Mouse (Mus musculus) natural killer cell, adult 2 months (primary cell): Measurements from ENCODE around the gene Gm49383.
"Not testable (repeated sequence)": the region's sequence is repeated elsewhere in the genome, so short reads cannot be mapped to it uniquely, and the experiment has no call there.

Source experiments
- DNase-seq, 2 experiments: peaks; one replicate each; pipeline ENCODE4 v3.0.0; 2022; ENCODE audit warnings: low spot score in 2 of 2

Gm49383 gene

DNA sequence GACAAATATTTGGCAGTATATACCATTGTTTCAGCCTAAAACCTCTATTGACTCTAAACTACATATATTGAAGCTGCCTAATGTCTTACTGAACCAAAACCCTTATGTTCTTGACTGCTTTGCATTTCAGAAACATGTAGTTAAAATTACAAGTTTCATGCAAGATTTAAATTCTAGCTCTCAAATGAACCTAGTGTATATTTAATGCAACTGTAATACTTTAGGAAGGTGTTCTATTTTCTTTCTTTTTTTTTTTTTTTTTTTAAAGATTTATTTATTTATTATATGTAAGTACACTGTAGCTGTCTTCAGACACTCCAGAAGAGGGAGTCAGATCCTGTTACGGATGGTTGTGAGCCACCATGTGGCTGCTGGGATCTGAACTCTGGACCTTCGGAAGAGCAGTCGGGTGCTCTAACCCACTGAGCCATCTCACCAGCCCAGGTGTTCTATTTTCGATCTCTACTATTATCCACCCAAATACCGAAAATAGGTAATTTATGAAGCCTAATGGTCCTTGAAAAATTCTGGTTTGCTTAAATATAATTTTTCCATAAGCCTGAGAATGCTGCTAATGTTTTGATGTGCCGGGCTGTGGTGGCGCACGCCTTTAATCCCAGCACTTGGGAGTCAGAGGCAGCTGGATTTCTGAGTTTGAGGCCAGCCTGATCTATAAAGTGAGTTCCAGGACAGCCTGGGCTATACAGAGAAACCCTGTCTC is 29.9 kb downstream of the Gm49383 start:
- not testable (repeated sequence) for DNase-seq

DNA sequence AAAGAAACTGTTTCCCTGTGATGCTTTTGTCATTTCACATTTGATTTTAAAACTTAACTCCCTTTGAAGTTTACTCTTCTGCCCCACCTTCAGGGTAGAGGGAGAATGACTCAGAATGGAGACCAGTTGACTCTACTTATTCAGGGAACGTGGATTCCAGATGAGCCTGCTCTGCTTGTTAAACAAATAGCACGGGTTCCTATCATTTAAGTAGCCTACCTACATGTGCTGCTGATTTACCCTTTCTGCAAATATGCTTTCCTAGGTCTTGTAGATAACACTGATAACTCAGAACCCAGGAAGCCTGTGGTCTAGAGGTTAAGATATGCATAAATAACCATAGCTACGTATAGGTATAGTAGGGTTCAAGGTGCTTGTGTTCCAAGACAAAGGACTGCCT is 32.0 kb downstream of the Gm49383 start:
- DNase-seq = no peak

DNA sequence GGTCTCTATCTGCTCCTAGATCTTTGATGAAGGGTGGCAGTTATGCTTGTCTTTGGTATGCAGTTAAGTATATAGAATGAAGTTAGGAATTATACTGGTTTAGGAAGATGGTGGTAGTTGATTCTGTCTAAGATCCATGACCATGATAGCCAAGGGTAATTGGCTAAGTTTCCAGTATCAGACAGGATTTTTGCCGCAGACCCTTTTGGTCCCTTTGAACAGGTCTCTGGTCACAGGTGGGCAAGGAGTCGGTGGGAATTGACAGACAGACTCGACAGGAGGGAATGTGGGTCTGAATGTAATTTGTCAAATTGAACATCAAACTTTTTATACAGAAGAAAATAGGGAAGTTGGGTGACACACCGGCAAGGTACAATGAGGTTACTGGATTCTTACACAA is 33.3 kb downstream of the Gm49383 start:
- DNase-seq = not testable (repeated sequence)

DNA sequence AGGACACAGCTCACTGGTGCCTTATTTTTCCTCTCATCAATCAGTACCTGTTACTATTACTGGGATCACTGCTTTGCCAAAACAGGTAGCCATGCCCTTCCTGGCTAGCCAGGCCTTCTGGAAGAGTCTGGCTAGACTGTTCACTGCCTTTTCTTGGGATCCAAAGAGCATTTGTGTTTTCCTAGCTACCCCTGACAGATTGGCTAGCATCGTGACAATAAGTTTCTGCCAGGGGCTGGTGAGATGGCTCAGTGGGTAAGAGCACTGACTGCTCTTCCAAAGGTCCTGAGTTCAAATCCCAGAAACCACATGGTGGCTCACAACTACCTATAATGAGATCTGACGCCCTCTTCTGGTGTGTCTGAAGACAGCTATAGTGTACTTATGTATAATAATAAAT is 36.2 kb downstream of the Gm49383 start:
- DNase-seq = not testable (repeated sequence)

DNA sequence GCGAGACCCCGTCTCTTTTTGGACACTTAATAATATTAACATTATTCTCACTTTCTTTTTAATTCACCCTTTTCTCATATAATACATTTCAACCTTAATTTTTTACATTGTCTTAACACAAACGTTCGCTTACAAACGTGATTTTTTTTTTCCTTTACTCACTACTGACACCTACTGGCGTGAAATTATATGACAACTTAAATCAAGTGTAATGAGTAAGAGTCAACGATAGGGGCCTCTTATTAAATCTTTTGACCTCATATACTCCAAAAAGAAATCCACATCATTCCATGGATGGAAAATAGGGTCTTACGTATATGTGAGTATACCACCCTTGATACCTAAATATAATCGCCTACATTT is 37.3 kb downstream of the Gm49383 start:
- DNase-seq = peak; percentile 5 to 47

DNA sequence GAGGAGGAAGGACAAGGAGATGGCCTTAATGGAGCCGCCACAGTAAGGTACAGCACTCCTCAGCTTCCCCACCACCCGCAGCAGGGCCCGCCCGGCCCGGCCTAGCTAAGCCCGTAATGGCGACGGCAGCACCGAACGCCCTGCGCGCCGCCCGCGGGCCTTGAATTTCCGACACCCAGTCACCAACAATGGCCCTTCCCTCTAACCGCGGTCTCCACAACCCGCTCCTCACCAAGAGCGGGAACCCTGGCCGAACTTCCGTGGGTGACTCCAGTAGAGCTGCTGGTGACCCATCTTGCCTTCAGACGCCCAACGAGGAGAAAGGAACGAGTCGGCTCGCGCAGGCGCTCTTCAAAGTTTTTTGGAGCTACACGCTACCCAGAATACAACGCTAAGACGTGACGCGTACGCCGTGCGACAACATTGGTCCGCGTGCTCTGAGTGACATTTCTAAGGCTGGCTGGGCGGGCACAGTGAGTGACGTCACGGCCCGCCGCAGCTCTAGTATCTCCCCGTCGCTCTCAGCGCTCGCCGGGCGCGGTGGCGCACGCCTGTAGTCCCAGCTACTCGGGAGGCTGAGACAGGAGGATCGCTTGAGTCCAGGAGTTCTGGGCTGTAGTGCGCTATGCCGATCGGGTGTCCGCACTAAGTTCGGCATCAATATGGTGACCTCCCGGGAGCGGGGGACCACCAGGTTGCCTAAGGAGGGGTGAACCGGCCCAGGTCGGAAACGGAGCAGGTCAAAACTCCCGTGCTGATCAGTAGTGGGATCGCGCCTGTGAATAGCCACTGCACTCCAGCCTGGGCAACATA is 37.9 kb downstream of the Gm49383 start, which contains the start of gene Rps29:
Rps29 (minus strand) TSS at position 422 of the 813 bp plus-strand sequence.
- peak; percentile 96 to 97 for DNase-seq

DNA sequence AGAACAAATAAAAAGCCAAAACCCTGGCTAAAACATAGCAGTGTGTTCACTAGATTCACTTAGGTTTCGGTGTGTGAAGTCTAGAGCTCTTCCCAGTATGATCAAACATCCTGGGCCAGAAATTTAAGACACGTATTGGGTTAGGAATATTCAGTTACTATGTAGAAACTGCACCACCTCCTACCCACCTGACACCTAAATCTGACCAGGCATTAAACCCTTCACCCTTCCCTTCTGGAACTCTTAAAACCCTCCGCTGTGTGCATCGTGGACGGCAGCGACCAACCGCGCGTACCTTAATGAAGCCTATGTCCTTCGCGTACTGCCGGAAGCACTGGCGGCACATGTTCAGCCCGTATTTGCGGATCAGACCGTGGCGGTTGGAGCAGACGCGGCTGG is 38.5 kb downstream of the Gm49383 start:
- no peak for DNase-seq

DNA sequence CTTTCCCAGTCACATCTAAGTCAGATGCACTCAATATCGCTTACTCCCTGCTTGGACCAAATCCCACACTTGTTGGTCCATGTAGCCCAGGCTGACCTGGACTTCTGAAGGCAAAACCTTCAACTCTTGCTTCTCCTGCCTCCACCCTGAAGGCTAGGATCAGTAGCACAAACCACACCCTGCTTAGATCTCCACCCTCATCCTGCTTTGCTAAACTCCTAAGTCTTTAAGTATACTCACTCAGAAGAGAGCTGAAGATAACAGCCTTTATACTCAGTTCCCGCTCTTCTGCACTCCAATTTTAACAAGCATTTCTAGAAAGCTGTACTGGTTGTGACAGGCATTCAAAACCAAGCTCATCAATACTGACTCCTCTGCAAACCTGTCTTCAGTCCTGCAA is 39.8 kb downstream of the Gm49383 start:
- DNase-seq = no peak

DNA sequence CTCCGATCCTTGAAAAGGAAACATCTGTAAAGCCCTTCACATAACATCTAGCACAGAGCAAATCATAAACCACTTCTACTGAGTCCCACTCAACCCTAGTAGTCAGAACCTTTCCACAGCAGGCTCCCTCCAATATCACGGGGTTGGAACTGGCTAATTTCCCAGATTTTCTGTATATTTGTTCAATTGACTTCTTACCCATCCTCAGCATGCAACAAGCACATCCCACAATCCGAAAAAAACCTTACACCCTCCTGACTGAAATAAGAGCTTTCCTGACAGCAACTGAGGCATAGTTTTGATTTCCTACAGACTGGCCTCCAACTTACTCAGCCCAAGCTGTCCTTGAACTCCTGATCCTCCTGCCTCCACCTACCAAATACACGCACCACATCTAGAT is 40.5 kb downstream of the Gm49383 start:
- no peak for DNase-seq

DNA sequence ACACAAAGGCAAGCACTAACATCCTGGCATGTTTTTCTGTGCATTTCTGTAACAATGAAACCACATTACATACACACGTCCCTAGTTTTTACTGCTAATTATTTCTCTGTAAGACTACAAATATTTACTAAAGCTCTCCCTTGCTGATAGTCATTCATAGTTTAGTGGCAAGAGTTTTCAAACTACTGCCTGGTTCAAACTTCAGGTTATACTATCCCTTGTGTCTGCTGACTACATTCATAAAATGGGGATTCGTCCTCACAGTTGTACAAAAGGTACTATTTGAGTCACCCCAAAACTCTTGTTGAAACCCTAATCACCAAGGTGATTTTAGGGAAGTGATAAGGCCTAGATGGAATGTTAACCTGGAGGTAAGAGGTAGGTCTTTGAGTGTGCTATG is 41.0 kb downstream of the Gm49383 start:
- DNase-seq = no peak

DNA sequence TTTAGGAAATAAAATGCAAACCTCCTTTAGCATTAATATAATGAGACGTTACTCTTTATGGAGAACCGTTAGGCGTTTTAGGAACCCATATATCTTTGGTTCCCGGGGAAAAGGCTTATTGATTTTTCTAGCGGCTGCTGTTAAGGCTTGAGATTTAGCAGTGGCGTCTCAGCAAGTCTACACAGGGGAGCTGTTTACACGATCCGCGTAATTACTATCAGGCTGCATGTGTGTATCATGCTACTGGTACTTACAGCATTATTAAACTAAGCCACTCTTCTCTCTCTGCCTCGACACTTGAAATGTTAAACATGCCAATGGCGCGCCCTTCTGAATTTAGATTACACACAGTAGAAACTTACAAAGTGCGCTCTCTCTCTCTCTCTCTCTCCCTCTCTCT is 46.9 kb downstream of the Gm49383 start:
- DNase-seq = no peak

DNA sequence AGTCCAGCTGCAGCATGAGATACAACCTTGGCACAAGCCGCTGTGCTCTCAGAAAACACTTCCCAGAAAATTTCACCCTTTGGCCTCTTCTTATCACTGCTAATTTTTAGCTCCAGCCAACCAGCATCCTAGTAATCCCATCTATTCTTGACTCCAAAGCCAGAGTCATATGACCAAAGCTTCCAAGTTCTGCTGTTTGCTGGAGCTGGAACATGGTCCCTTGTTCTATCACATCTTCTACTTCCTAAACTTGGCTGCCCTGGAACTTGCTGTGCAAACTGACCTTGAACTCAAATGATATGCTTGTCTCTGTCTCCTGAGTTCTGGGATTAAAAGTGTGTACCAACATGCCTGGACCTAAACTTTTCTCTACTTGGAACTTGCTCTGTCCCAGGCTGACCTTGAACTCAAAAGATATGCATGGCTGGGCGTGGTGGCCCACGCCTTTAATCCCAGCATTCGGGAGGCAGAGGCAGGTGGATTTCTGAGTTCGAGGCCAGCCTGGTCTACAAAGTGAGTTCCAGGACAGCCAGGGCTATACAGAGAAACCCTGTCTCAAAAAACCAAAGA is 49.7 kb downstream of the Gm49383 start:
- DNase-seq = no peak

DNA sequence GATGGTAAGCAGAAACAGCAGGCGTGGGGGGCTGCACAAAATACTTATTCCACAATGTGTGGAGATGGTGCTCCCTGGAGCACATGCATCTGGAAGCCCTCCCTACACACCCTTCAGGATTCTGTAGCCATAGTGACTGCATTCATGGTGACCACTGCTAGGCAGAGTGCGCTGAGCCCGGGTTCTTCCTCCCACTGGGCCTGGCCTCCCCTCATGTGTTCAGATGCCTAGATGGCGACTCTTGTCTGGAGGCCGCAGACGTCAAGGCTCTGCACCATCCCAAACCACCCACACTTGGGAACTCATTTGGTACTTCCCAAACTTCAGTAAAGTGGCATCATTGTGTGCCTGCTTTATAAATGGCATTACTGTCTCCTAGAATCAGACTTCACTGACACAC is 53.4 kb downstream of the Gm49383 start:
- DNase-seq = no peak

DNA sequence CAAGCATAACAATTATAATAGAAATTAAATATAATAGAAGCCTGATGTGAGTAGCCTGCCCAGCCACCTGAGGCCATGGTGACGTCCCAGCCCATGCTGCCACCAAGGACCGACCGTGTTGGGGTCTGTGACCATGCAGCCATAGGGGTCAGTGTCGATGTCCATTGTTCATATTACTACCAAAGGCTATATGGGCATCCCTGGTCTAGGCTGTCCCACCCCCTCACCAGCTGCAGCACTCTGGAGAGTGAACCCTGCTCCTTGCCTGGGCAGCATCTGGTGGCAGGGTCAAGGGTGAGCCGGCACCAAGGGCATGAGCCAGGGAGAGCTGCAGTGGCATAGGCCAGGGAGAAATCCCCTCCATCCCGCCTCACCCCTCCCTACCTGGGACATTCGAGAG is 57.1 kb downstream of the Gm49383 start:
- no peak for DNase-seq

DNA sequence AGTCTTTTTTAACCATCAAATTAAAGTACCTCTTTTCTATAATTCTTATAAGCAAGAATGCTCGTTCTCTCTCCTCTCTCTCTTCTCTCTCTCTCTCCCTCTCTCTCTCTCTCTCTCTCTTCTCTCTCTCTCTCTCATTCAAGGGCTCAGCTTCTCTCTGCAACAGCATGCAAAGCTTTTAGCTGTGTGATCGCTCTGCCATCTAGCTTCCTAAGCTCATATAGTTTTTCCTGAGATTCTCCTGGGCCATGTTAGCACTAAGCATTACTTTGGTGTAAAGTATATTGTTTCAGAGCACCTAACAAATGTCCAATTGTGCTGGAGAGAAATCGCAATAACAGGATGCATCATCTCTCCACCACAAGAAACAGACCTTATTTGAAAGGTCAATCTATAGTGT is 57.7 kb downstream of the Gm49383 start:
- no peak for DNase-seq
